Mouse (Mus musculus) layer of hippocampus, postnatal 36 days (tissue): ENCODE data around the gene Ckmt1. TPM values are rescaled to one million over a fixed set of nuclear protein-coding genes. Genes with fewer than 3 reads are reported as not detected.

Experiments used
- total RNA-seq, 2 experiments: library from RNA; stranded (reverse); gene quantifications; 2 replicates each; pipeline ENCODE4 v1.2.3; 2021

The Ckmt1 gene
- total RNA-seq, 2 experiments from 2014 or later: 376 to 384 TPM

Other genes starting within 250 kb of the Ckmt1 start
- under 1 TPM; 0.18 to 0.20 TPM for gene Tgm7, start 247.9 kb upstream of the Ckmt1 start, total RNA-seq
- gene Adal, start 217.3 kb upstream of the Ckmt1 start, total RNA-seq: 10 to 100 TPM; 22.7 to 24.1 TPM
- gene Lcmt2, start 217.1 kb upstream of the Ckmt1 start, total RNA-seq: 1 to 10 TPM; 7.0 to 7.2 TPM
- gene Tubgcp4, start 187.1 kb upstream of the Ckmt1 start, total RNA-seq: 10 to 100 TPM; 40.3 to 45.9 TPM
- 1 to 10 TPM; 6.3 to 8.2 TPM for gene Zscan29, start 186.6 kb upstream of the Ckmt1 start, total RNA-seq
- 100 to 1,000 TPM; 145 to 163 TPM for gene Trp53bp1, start 86.3 kb upstream of the Ckmt1 start, total RNA-seq
- gene Map1a, start 68.1 kb upstream of the Ckmt1 start, total RNA-seq: 100 to 1,000 TPM; 556 to 596 TPM
- 100 to 1,000 TPM in 1 of 2 experiments, 10 to 100 TPM in 1; 98.7 to 107 TPM for gene Ppip5k1, start 2.3 kb upstream of the Ckmt1 start, total RNA-seq
- gene Strc, start 29.5 kb downstream of the Ckmt1 start, total RNA-seq: 1 to 10 TPM in 1 of 2 experiments, under 1 TPM in 1; 0.63 to 1.5 TPM
- gene Pdia3, start 56.1 kb downstream of the Ckmt1 start, total RNA-seq: 100 to 1,000 TPM; 219 to 255 TPM
- 1 to 10 TPM; 5.7 to 6.4 TPM for gene Catsper2, start 56.1 kb downstream of the Ckmt1 start, total RNA-seq
- gene Ell3, start 86.6 kb downstream of the Ckmt1 start, total RNA-seq: not detected
- 100 to 1,000 TPM; 157 to 175 TPM for gene Serf2, start 91.5 kb downstream of the Ckmt1 start, total RNA-seq
- 10 to 100 TPM; 17.3 to 19.6 TPM for gene Hypk, start 95.6 kb downstream of the Ckmt1 start, total RNA-seq
- under 1 TPM; 0.23 to 0.32 TPM for gene Serinc4, start 99.1 kb downstream of the Ckmt1 start, total RNA-seq
- 10 to 100 TPM; 45.1 to 47.4 TPM for gene Mfap1b, start 116.4 kb downstream of the Ckmt1 start, total RNA-seq
- gene Mfap1a, start 149.0 kb downstream of the Ckmt1 start, total RNA-seq: 10 to 100 TPM; 34.1 to 35.4 TPM
- 1 to 10 TPM; 2.7 to 3.4 TPM for gene Wdr76, start 149.0 kb downstream of the Ckmt1 start, total RNA-seq